Mouse (Mus musculus): ENCODE results near the gene Gm38431.

DNA sequence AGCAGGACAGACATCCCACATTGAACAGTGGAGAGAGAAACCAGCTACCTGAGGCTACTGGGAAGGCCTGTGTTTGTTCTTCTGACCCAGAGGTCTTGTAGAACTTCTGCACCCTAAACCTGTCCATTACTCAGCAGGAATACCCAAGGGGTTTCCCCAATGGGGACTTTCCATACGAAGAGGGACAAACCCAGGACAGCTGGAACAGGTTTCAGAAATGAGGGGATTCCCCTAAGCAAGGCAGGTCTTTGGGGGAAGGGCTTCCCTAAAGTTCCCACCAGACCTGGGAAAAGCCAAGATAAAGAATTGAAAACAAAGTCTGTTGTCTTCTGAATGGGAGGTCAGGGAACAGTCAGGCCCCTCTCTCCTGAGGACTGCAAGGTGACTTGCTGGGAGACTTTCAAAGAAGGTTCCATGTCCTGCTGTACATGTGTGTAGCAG, 44.2 kb upstream of the Gm38431 start:
- TF ChIP-seq POLR2A (IDR thresholded peaks at IDR 0.05; ENCODE audit: insufficient read depth, low read depth, low read length): no peak
- TF ChIP-seq EP300 (IDR thresholded peaks at IDR 0.05; ENCODE audit: insufficient read depth, low read depth, low read length): no peak
